Mouse (Mus musculus) liver, postnatal 0 days (tissue): ENCODE results near the gene Nxpe3.

Experiments
- CTCF ChIP-seq: sonication (generic); IDR thresholded peaks from 2 replicates; pipeline ENCODE4 v1.5.1; 2016; ENCODE audit warnings: antibody characterized with exemption, low read depth
- EP300 ChIP-seq: IDR thresholded peaks from 2 replicates; pipeline ENCODE4 v1.6.1; 2016; ENCODE audit warnings: antibody characterized with exemption, low read depth, mild to moderate bottlenecking

DNA sequence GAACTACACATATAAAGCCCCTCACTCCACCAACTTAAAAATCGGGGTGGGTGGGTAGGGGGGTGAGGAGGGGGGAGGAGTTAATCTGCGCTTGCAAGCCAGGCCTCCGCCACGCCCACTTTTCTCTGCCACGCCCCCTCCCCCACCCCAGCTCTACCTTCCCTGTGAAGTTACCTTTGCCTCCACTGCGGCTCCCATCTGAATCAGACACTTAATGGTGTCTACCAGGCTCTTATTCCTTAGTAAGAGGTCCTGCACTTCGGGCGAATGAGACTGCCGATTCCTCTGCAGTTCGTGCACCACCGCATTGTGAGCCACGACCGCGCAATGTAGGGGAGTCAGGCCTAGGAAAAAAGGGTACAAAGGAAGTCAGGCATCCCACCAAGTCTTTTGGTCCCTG, 79.6 kb downstream of the Nxpe3 start:
- no peak for TF ChIP-seq CTCF
- TF ChIP-seq EP300, result no peak
